Mouse (Mus musculus): ENCODE measurements around the gene Nln.

DNA sequence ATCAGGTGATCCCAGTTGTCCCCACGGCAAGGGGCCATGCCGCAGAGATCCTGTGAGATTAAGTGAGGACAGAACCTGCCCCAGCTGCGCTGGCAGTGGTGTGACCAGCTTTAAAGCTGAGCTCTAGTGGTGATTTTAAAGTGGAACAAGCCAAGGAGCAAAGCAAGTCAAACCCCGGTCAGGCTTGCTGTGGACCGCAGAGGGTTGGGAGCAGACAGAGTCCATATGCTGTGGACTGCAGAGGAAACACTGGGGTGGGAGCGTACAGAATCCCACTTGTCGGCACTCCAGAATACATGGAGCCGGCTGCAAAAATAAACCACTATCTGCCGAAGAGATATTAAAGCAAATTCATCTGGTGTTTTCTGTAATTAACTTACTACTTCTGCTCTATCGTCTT is 134.3 kb downstream of the Nln start:
- TF ChIP-seq CTCF (IDR thresholded peaks at IDR 0.05; ENCODE audit: low read depth, low read length): no peak
- no peak for TF ChIP-seq POLR2A (IDR thresholded peaks at IDR 0.05; ENCODE audit: extremely low read depth, insufficient read depth, low read length)

All from liver, adult 2 months (tissue).